In genomic region chr2:77541681-77542080, GRCm38 (mm10) we compare ENCODE assay signal across 20 mouse cellular contexts.
DNase-seq lines count a peak whose midpoint lies in the region; ATAC-seq and TF ChIP-seq lines count a peak whose summit lies in the region.
"Had no signal": no experiment of that assay in that cellular context is flagged by ENCODE, and none has a peak within 500 bp of the region (broad histone marks: within the 10 kb centered on the region; RNA-seq: fewer than 3 reads in every experiment).

No protein-coding gene starts in this region.

- peak; percentile 34 for DNase-seq in heart, adult 8-10 months (ENCODE audit: low spot score)
- DNase-seq in heart, postnatal 4 days: no peak
- no peak for DNase-seq in lung, adult 18-20 months
- no peak for DNase-seq in heart, postnatal 0 days (ENCODE audit: low spot score)
- DNase-seq in skeletal muscle tissue, adult 2 months (ENCODE audit: low read depth, low spot score): peak; percentile 58
- no peak for DNase-seq in forebrain, postnatal 0 days
- no peak for DNase-seq in midbrain, embryonic 14.5 days
- DNase-seq: adrenal gland, postnatal 36 days; cerebellum, adult 11-12 months; cerebellum, postnatal 14 days; kidney, postnatal 10 days; layer of hippocampus, postnatal 36 days; thymus, postnatal 36 days had no signal

- peak overlapping the region; percentile 28 for H3K27ac ChIP-seq in lung, embryonic 16.5 days (ENCODE audit: low read length)
- H3K27ac ChIP-seq in heart, postnatal 0 days (ENCODE audit: low read depth): peak overlapping the region; percentile 59
- no peak overlapping the region for H3K27ac ChIP-seq in forebrain, postnatal 0 days (ENCODE audit: low read depth, low read length)
- H3K27ac ChIP-seq in midbrain, embryonic 14.5 days (replicated peaks; ENCODE audit: low read depth, low read length): no peak overlapping the region
- H3K27ac ChIP-seq: embryonic facial prominence, embryonic 13.5 days; forebrain, embryonic 15.5 days; layer of hippocampus, adult 2 months; limb, embryonic 15.5 days; macrophage; midbrain, embryonic 10.5 days had no signal

- 0 out of 2 replicates have a peak, but pooled peaks cover 3% of the 10 kb centered on the region for H3K4me1 ChIP-seq in lung, embryonic 16.5 days (replicated peaks; ENCODE audit: control insufficient read depth, insufficient read depth, low read length)
- no peaks in the 10 kb centered on the region for H3K4me1 ChIP-seq in heart, postnatal 0 days (ENCODE audit: control insufficient read depth, insufficient read depth)
- no peaks in the 10 kb centered on the region for H3K4me1 ChIP-seq in forebrain, postnatal 0 days (ENCODE audit: insufficient read depth)
- H3K4me1 ChIP-seq in midbrain, embryonic 14.5 days (ENCODE audit: control insufficient read depth, insufficient read depth, low read length): no peaks in the 10 kb centered on the region
- H3K4me1 ChIP-seq: forebrain, embryonic 15.5 days; limb, embryonic 15.5 days; midbrain, embryonic 10.5 days had no signal

- ATAC-seq in lung, embryonic 16.5 days (ENCODE audit: low read depth): no peak
- ATAC-seq in heart, postnatal 0 days (ENCODE audit: insufficient read depth, low read depth): no peak
- ATAC-seq in forebrain, postnatal 0 days: no peak
- no peak for ATAC-seq in midbrain, embryonic 14.5 days (ENCODE audit: low FRiP score, low TSS enrichment)
- ATAC-seq: forebrain, embryonic 15.5 days had no signal

- H3K9ac ChIP-seq in lung, embryonic 16.5 days (ENCODE audit: low read length): no peak overlapping the region
- no peak overlapping the region for H3K9ac ChIP-seq in heart, postnatal 0 days (replicated peaks; ENCODE audit: low read depth, low read length)
- no peak overlapping the region for H3K9ac ChIP-seq in forebrain, postnatal 0 days
- H3K9ac ChIP-seq in midbrain, embryonic 14.5 days (replicated peaks; ENCODE audit: low read length): no peak overlapping the region
- H3K9ac ChIP-seq: embryonic facial prominence, embryonic 13.5 days; forebrain, embryonic 15.5 days; limb, embryonic 15.5 days had no signal

- no peaks in the 10 kb centered on the region for H3K36me3 ChIP-seq in lung, embryonic 16.5 days (ENCODE audit: control insufficient read depth, insufficient read depth, low read length)
- H3K36me3 ChIP-seq in heart, postnatal 0 days (replicated peaks; ENCODE audit: control insufficient read depth, insufficient read depth, low read length): no peaks in the 10 kb centered on the region
- no peaks in the 10 kb centered on the region for H3K36me3 ChIP-seq in forebrain, postnatal 0 days (ENCODE audit: insufficient read depth)
- H3K36me3 ChIP-seq in midbrain, embryonic 14.5 days (ENCODE audit: control insufficient read depth, insufficient read depth, low read length): no peaks in the 10 kb centered on the region
- H3K36me3 ChIP-seq: embryonic facial prominence, embryonic 13.5 days; forebrain, embryonic 15.5 days; limb, embryonic 15.5 days; midbrain, embryonic 10.5 days had no signal

- no peak overlapping the region for H3K4me2 ChIP-seq in lung, embryonic 16.5 days (ENCODE audit: low read depth, low read length)
- H3K4me2 ChIP-seq in heart, postnatal 0 days (ENCODE audit: low read depth, low read length): no peak overlapping the region
- H3K4me2 ChIP-seq in forebrain, postnatal 0 days (ENCODE audit: low read depth): no peak overlapping the region
- no peak overlapping the region for H3K4me2 ChIP-seq in midbrain, embryonic 14.5 days (ENCODE audit: low read length)
- H3K4me2 ChIP-seq: embryonic facial prominence, embryonic 13.5 days; forebrain, embryonic 15.5 days; limb, embryonic 15.5 days had no signal

- WGBS in lung, embryonic 16.5 days: 78% methylated on average over 4 of the region's 4 CpGs
- 44% methylated on average over 4 of the region's 4 CpGs for WGBS in heart, postnatal 0 days
- WGBS in forebrain, postnatal 0 days: 76% methylated on average over 4 of the region's 4 CpGs
- 89% methylated on average over 4 of the region's 4 CpGs for WGBS in midbrain, embryonic 14.5 days

- no peak for TF ChIP-seq CTCF in heart, postnatal 0 days (IDR thresholded peaks at IDR 0.05; ENCODE audit: low read depth)
- TF ChIP-seq CTCF in forebrain, postnatal 0 days (IDR thresholded peaks at IDR 0.05; ENCODE audit: low read depth): no peak

- no peaks in the 10 kb centered on the region for H3K9me3 ChIP-seq in lung, embryonic 16.5 days (ENCODE audit: control insufficient read depth, low read length)
- H3K9me3 ChIP-seq in heart, postnatal 0 days (replicated peaks; ENCODE audit: control insufficient read depth, low read length): no peaks in the 10 kb centered on the region
- H3K9me3 ChIP-seq in forebrain, postnatal 0 days (ENCODE audit: low read length): no peaks in the 10 kb centered on the region
- no peaks in the 10 kb centered on the region for H3K9me3 ChIP-seq in midbrain, embryonic 14.5 days (ENCODE audit: control insufficient read depth, low read length)
- H3K9me3 ChIP-seq: embryonic facial prominence, embryonic 13.5 days; forebrain, embryonic 15.5 days; limb, embryonic 15.5 days; midbrain, embryonic 10.5 days had no signal

- H3K27me3 ChIP-seq in lung, embryonic 16.5 days (ENCODE audit: control insufficient read depth, insufficient read depth, low read depth, low read length): no peaks in the 10 kb centered on the region
- no peaks in the 10 kb centered on the region for H3K27me3 ChIP-seq in heart, postnatal 0 days (ENCODE audit: control insufficient read depth, insufficient read depth, low read length)
- no peaks in the 10 kb centered on the region for H3K27me3 ChIP-seq in forebrain, postnatal 0 days (ENCODE audit: insufficient read depth, low read length)
- H3K27me3 ChIP-seq in midbrain, embryonic 14.5 days (ENCODE audit: control insufficient read depth, insufficient read depth, low read length): no peaks in the 10 kb centered on the region
- H3K27me3 ChIP-seq: embryonic facial prominence, embryonic 13.5 days; forebrain, embryonic 15.5 days; limb, embryonic 15.5 days had no signal

- no peak for TF ChIP-seq EP300 in heart, postnatal 0 days (IDR thresholded peaks at IDR 0.05; ENCODE audit: low read depth)

- H3K4me3 ChIP-seq in lung, embryonic 16.5 days (ENCODE audit: low read length): no peak overlapping the region
- no peak overlapping the region for H3K4me3 ChIP-seq in heart, postnatal 0 days (ENCODE audit: low read depth, low read length)
- no peak overlapping the region for H3K4me3 ChIP-seq in forebrain, postnatal 0 days (ENCODE audit: low read depth, low read length)
- H3K4me3 ChIP-seq in midbrain, embryonic 14.5 days (replicated peaks; ENCODE audit: low read depth, low read length): no peak overlapping the region
- H3K4me3 ChIP-seq: embryonic facial prominence, embryonic 13.5 days; forebrain, embryonic 15.5 days; layer of hippocampus, adult 2 months; limb, embryonic 15.5 days; midbrain, embryonic 10.5 days had no signal

Comparison
In these comparisons a context has a peak if more than half of its experiments do, and no peak if none do; other contexts are left out.
1. DNase-seq: peak in heart, adult 8-10 months (single experiment) and skeletal muscle tissue, adult 2 months (single experiment); none in heart, postnatal 4 days (single experiment), lung, adult 18-20 months (0 of 2), heart, postnatal 0 days (single experiment), forebrain, postnatal 0 days (single experiment) and midbrain, embryonic 14.5 days (single experiment).
2. H3K27ac ChIP-seq: peak in lung, embryonic 16.5 days (single experiment) and heart, postnatal 0 days (single experiment); none in forebrain, postnatal 0 days (single experiment) and midbrain, embryonic 14.5 days (single experiment).